Mouse (Mus musculus): ENCODE measurements around the gene Arg2. TPM values are rescaled to one million over a fixed set of nuclear protein-coding genes. Genes with fewer than 3 reads are reported as not detected.

Gene Arg2
- polyA plus RNA-seq, 1 experiment from 2014 or later, result 1.4 TPM

Other genes starting within 250 kb of the Arg2 start
- 21.0 and 23.7 TPM in 2 replicates for gene Plek2, start 223.8 kb upstream of the Arg2 start, polyA plus RNA-seq (2014; fragmentation: Nextera tagmentation; extraction: Ambion mirVana)
- gene Tmem229b, start 123.2 kb upstream of the Arg2 start, polyA plus RNA-seq (2014; fragmentation: Nextera tagmentation; extraction: Ambion mirVana), result 5.3 and 5.7 TPM in 2 replicates
- 4.7 and 4.8 TPM in 2 replicates for gene Plekhh1, start 101.6 kb upstream of the Arg2 start, polyA plus RNA-seq (2014; fragmentation: Nextera tagmentation; extraction: Ambion mirVana)
- 36.0 and 37.4 TPM in 2 replicates for gene Pigh, start 41.1 kb upstream of the Arg2 start, polyA plus RNA-seq (2014; fragmentation: Nextera tagmentation; extraction: Ambion mirVana)
- gene Vti1b, start 41.9 kb downstream of the Arg2 start, polyA plus RNA-seq (2014; fragmentation: Nextera tagmentation; extraction: Ambion mirVana), result 83.6 and 85.1 TPM in 2 replicates
- 29.1 and 30.4 TPM in 2 replicates for gene Rdh11, start 61.5 kb downstream of the Arg2 start, polyA plus RNA-seq (2014; fragmentation: Nextera tagmentation; extraction: Ambion mirVana)
- 5.0 and 5.6 TPM in 2 replicates for gene Rdh12, start 78.1 kb downstream of the Arg2 start, polyA plus RNA-seq (2014; fragmentation: Nextera tagmentation; extraction: Ambion mirVana)
- 17.2 and 18.2 TPM in 2 replicates for gene Zfyve26, start 165.5 kb downstream of the Arg2 start, polyA plus RNA-seq (2014; fragmentation: Nextera tagmentation; extraction: Ambion mirVana)
- 8.4 and 10.3 TPM in 2 replicates for gene Rad51b, start 166.5 kb downstream of the Arg2 start, polyA plus RNA-seq (2014; fragmentation: Nextera tagmentation; extraction: Ambion mirVana)